Mouse (Mus musculus) ES-E14 (cell line): ENCODE measurements around the gene Olfr691.
"Not testable (repeated sequence)": the region's sequence is repeated elsewhere in the genome, so short reads cannot be mapped to it uniquely, and the experiment has no call there.

ENCODE experiments used
- CHD2 ChIP-seq: IDR thresholded peaks from 2 replicates; pipeline ENCODE4 v1.6.1; 2014; ENCODE audit warnings: mild to moderate bottlenecking, low read depth, low read length, inconsistent platforms
- MAFK ChIP-seq: IDR thresholded peaks from 2 replicates; pipeline ENCODE4 v1.6.1; 2014; ENCODE audit warnings: mild to moderate bottlenecking, low read depth, low read length, inconsistent platforms; ENCODE audit not compliant: insufficient read depth
- ZC3H11A ChIP-seq: IDR thresholded peaks from 2 replicates; pipeline ENCODE4 v1.6.1; 2012; ENCODE audit warnings: low read depth, mild to moderate bottlenecking, inconsistent platforms, low read length, borderline replicate concordance
- ZNF384 ChIP-seq: IDR thresholded peaks from 2 replicates; pipeline ENCODE4 v1.6.1; 2012; ENCODE audit warnings: low read depth, low read length, inconsistent platforms

DNA sequence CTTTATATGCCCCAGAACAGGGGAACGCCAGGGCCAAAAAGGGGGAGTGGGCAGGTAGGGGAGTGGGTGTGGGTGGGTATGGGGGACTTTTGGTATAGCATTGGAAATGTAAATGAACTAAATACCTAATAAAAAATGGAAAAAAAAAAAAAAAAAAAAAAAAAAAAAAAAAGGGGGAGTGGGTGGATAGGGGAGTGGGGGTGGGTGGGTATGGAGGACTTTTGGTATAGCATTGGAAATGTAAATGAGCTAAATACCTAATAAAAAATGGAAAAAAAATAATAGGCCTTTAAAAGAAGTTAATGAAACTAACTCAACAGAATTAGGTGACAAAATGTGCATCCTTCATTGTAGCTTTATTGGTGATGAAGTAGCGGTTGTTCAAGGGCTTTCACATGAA, 14.4 kb upstream of the Olfr691 start:
- not testable (repeated sequence) for TF ChIP-seq ZNF384, CHD2, MAFK, ZC3H11A
